Comparison of ENCODE assay signal across 8 mouse cellular contexts in the genomic region with DNA sequence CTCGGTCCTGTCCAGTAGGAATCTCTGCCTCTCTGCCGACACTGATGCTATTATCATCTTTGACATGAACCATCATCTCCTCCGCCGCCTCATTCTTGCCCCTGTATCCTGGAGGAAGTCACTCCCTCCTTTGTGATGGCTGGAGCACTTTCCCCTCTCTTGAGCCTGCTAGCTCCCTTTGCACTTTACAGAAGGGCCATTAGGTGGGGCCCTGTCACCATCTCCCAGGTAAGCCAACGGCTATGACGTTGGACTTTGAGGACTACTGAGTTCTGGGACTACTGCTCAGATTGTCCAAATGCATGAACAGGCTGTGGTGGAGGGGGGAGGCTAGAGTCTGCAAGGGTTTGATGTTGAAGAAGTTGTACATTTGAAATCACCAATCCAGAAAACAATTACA.
DNase-seq lines count a peak whose midpoint lies in the region; ATAC-seq and TF ChIP-seq lines count a peak whose summit lies in the region.
"Had no signal": no experiment of that assay in that cellular context is flagged by ENCODE, and none has a peak within 500 bp of the region (broad histone marks: within the 10 kb centered on the region; RNA-seq: fewer than 3 reads in every experiment).

No protein-coding gene starts in this region.

- no peak overlapping the region for H3K9ac ChIP-seq in ES-Bruce4 (ENCODE audit: low read depth, poor library complexity, severe bottlenecking)
- no peak overlapping the region for H3K9ac ChIP-seq in intestine, embryonic 14.5 days (ENCODE audit: low read length)
- no peak overlapping the region for H3K9ac ChIP-seq in liver, embryonic 12.5 days
- H3K9ac ChIP-seq: midbrain, embryonic 12.5 days had no signal

- ATAC-seq in intestine, embryonic 14.5 days (replicated peaks; ENCODE audit: low FRiP score, low TSS enrichment, low read depth): 0 out of 2 replicates have a peak, but pooled peaks have one; percentile 55
- peak; percentile 38; the same call in 1 of the 2 replicates for ATAC-seq in liver, embryonic 12.5 days

- TF ChIP-seq CTCF in ES-Bruce4 (IDR thresholded peaks at IDR 0.05; ENCODE audit: low read depth, low read length): peak; percentile 78

- TF ChIP-seq EP300 in ES-Bruce4 (IDR thresholded peaks at IDR 0.05; ENCODE audit: insufficient read depth, low read depth, low read length): no peak

- 32% methylated on average over 6 of the region's 6 CpGs for WGBS in intestine, embryonic 14.5 days
- WGBS in liver, embryonic 12.5 days (ENCODE audit: insufficient replicate concordance): 46% methylated on average over 6 of the region's 6 CpGs

- H3K4me3 ChIP-seq in ES-Bruce4 (ENCODE audit: low read depth, low read length): no peak overlapping the region
- H3K4me3 ChIP-seq in intestine, embryonic 14.5 days (ENCODE audit: low read depth, low read length): no peak overlapping the region
- no peak overlapping the region for H3K4me3 ChIP-seq in liver, embryonic 12.5 days
- H3K4me3 ChIP-seq: midbrain, embryonic 12.5 days had no signal

- no peaks in the 10 kb centered on the region for H3K27me3 ChIP-seq in ES-Bruce4 (ENCODE audit: control insufficient read depth, insufficient read depth, low read length, poor library complexity, severe bottlenecking)
- H3K27me3 ChIP-seq in intestine, embryonic 14.5 days (replicated peaks; ENCODE audit: control insufficient read depth, insufficient read depth, low read length): no peaks in the 10 kb centered on the region
- H3K27me3 ChIP-seq in liver, embryonic 12.5 days (replicated peaks): no peaks in the 10 kb centered on the region
- H3K27me3 ChIP-seq: midbrain, embryonic 12.5 days had no signal

- no peak for TF ChIP-seq POLR2A in ES-Bruce4 (IDR thresholded peaks at IDR 0.05; ENCODE audit: insufficient read depth, low read length)

- no peaks in the 10 kb centered on the region for H3K9me3 ChIP-seq in ES-Bruce4 (replicated peaks; ENCODE audit: control insufficient read depth, insufficient read depth, low read length, poor library complexity, severe bottlenecking)
- H3K9me3 ChIP-seq in intestine, embryonic 14.5 days (ENCODE audit: control insufficient read depth, low read length): no peaks in the 10 kb centered on the region
- H3K9me3 ChIP-seq in liver, embryonic 12.5 days (replicated peaks): no peaks in the 10 kb centered on the region
- H3K9me3 ChIP-seq: midbrain, embryonic 12.5 days had no signal

- DNase-seq in A20 (ENCODE audit: low read depth, low spot score): peak; percentile 74
- DNase-seq in cerebellum, adult 11 months: peak; percentile 71
- DNase-seq in forelimb bud, embryonic 11.5 days (ENCODE audit: low read depth, low spot score): peak; percentile 35
- peak; percentile 67 for DNase-seq in intestine, embryonic 14.5 days (ENCODE audit: low spot score)
- peak; percentile 49 for DNase-seq in ovary, postnatal 36 days (ENCODE audit: low spot score)

- peaks cover 6% of the 10 kb centered on the region for H3K4me1 ChIP-seq in ES-Bruce4 (ENCODE audit: control insufficient read depth, insufficient read depth, low read length)
- H3K4me1 ChIP-seq in intestine, embryonic 14.5 days (replicated peaks; ENCODE audit: control insufficient read depth, insufficient read depth, low read length): peaks cover 6% of the 10 kb centered on the region
- peaks cover 26% of the 10 kb centered on the region for H3K4me1 ChIP-seq in liver, embryonic 12.5 days

- H3K36me3 ChIP-seq in ES-Bruce4 (ENCODE audit: control insufficient read depth, insufficient read depth, low read length, poor library complexity, severe bottlenecking): no peaks in the 10 kb centered on the region
- no peaks in the 10 kb centered on the region for H3K36me3 ChIP-seq in intestine, embryonic 14.5 days (ENCODE audit: control insufficient read depth, insufficient read depth, low read length)
- H3K36me3 ChIP-seq in liver, embryonic 12.5 days: no peaks in the 10 kb centered on the region
- H3K36me3 ChIP-seq: midbrain, embryonic 12.5 days had no signal

- H3K4me2 ChIP-seq in intestine, embryonic 14.5 days (ENCODE audit: low read length): no peak overlapping the region
- no peak overlapping the region for H3K4me2 ChIP-seq in liver, embryonic 12.5 days
- H3K4me2 ChIP-seq: midbrain, embryonic 12.5 days had no signal

- no peak overlapping the region for H3K27ac ChIP-seq in ES-Bruce4 (ENCODE audit: insufficient read depth, low read length)
- no peak overlapping the region for H3K27ac ChIP-seq in intestine, embryonic 14.5 days (ENCODE audit: low read depth)
- H3K27ac ChIP-seq in liver, embryonic 12.5 days: no peak overlapping the region
- H3K27ac ChIP-seq: midbrain, embryonic 12.5 days had no signal
